Mouse (Mus musculus) myocyte (in vitro differentiated cells): ENCODE measurements at regions not wholly inside any gene's neighbourhood (a gene's known extent, or its start where the extent isn't known, plus 50 kb on each side); places are given as distances from the start of the nearest gene placed in this dataset.

Experiments
- H3K27me3 ChIP-seq: one replicate; pipeline ENCODE4 v1.6.1; 2011; ENCODE audit not compliant: control insufficient read depth, insufficient read depth, insufficient read length
- H3K36me3 ChIP-seq: one replicate; pipeline ENCODE4 v1.6.1; 2011; ENCODE audit not compliant: control insufficient read depth, insufficient read depth
- H3K4me2 ChIP-seq: one replicate; pipeline ENCODE4 v1.6.1; 2011; ENCODE audit warnings: low read depth, control low read depth
- H3K4me3 ChIP-seq: one replicate; pipeline ENCODE4 v1.5.1; 2011; ENCODE audit warnings: mild to moderate bottlenecking, control low read depth, moderate library complexity
- H3K79me2 ChIP-seq: one replicate; pipeline ENCODE4 v1.6.1; 2011; ENCODE audit not compliant: control insufficient read depth, insufficient read depth
- H3ac ChIP-seq: one replicate; pipeline ENCODE4 v1.6.1; 2011; ENCODE audit not compliant: control insufficient read depth, insufficient read length
- CEBPB ChIP-seq: IDR thresholded peaks from 2 replicates; pipeline ENCODE4 v1.6.1; 2011; ENCODE audit warnings: mild to moderate bottlenecking, moderate library complexity; ENCODE audit not compliant: poor library complexity, insufficient read depth, severe bottlenecking
- E2F4 ChIP-seq: IDR thresholded peaks from one replicate; pipeline ENCODE4 v1.6.1; 2011; ENCODE audit warnings: mild to moderate bottlenecking, control low read depth, moderate library complexity; ENCODE audit not compliant: insufficient read depth
- MAX ChIP-seq: IDR thresholded peaks from one replicate; pipeline ENCODE4 v1.6.1; 2011; ENCODE audit warnings: low read depth, mild to moderate bottlenecking, control low read depth
- MYOD1 ChIP-seq, 3 experiments: IDR thresholded peaks; one replicate each; pipeline ENCODE4 v1.6.1; 2011; ENCODE audit warnings: control low read depth in 2 of 3, low read depth in 2 of 3, mild to moderate bottlenecking in 2 of 3, moderate library complexity in 1 of 3; ENCODE audit not compliant: insufficient read length in 2 of 3, control insufficient read depth in 1 of 3
- MYOG ChIP-seq, 3 experiments: IDR thresholded peaks; one replicate each; pipeline ENCODE4 v1.6.1; 2011; ENCODE audit warnings: control low read depth in 2 of 3, low read depth in 2 of 3, mild to moderate bottlenecking in 2 of 3; ENCODE audit not compliant: insufficient read length in 2 of 3, control insufficient read depth in 1 of 3, insufficient read depth in 1 of 3
- POLR2A ChIP-seq: IDR thresholded peaks from one replicate; pipeline ENCODE4 v1.6.1; 2011; ENCODE audit warnings: low read depth, mild to moderate bottlenecking, control low read depth, moderate library complexity; ENCODE audit not compliant: insufficient read length
- POLR2AphosphoS2 ChIP-seq: IDR thresholded peaks from one replicate; pipeline ENCODE4 v1.6.1; 2011; ENCODE audit warnings: low read depth, control low read depth; ENCODE audit not compliant: insufficient read length
- REST ChIP-seq: IDR thresholded peaks from one replicate; pipeline ENCODE4 v1.6.1; 2011; ENCODE audit warnings: mild to moderate bottlenecking, control low read depth, moderate library complexity; ENCODE audit not compliant: insufficient read depth, insufficient read length
- SRF ChIP-seq: IDR thresholded peaks from one replicate; pipeline ENCODE4 v1.6.1; 2011; ENCODE audit warnings: low read depth; ENCODE audit not compliant: control insufficient read depth, insufficient read length
- TCF12 ChIP-seq: IDR thresholded peaks from one replicate; pipeline ENCODE4 v1.6.1; 2011; ENCODE audit warnings: mild to moderate bottlenecking, control low read depth; ENCODE audit not compliant: poor library complexity, insufficient read depth, severe bottlenecking
- TCF3 ChIP-seq: IDR thresholded peaks from one replicate; pipeline ENCODE4 v1.6.1; 2011; ENCODE audit warnings: low read depth, control low read depth; ENCODE audit not compliant: insufficient read length
- USF1 ChIP-seq: IDR thresholded peaks from one replicate; pipeline ENCODE4 v1.6.1; 2011; ENCODE audit warnings: low read depth, mild to moderate bottlenecking, control low read depth, moderate library complexity

DNA sequence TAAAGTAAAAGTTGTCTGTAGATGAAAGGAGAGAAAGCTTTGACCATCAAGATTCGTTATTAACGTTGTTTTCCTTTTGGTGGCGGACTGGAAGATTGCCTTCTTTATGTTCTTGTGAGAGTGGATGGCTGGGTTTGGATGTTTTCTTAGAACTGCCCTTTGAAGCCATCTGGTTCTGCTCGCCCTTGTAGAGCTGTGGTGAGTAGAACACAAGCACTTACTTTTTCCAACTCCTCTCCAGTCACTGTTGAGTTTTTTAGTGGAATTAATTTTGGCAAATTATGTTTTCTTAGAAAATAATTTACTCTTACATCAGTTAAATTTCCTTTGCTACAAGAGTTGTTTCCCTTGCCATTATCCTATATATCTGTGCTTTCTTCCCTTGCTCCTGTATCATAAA, 301.2 kb downstream of the Nuf2 start:
- Histone ChIP-seq H3K79me2 (no peaks in the 10 kb centered on the region), H3K27me3 (no peaks in the 10 kb centered on the region), H3K36me3 (no peaks in the 10 kb centered on the region), H3K4me3 (no peak overlapping the region), H3ac (no peak overlapping the region), H3K4me2 (no peak overlapping the region)
- TF ChIP-seq E2F4 (no peak), TCF12 (no peak)

DNA sequence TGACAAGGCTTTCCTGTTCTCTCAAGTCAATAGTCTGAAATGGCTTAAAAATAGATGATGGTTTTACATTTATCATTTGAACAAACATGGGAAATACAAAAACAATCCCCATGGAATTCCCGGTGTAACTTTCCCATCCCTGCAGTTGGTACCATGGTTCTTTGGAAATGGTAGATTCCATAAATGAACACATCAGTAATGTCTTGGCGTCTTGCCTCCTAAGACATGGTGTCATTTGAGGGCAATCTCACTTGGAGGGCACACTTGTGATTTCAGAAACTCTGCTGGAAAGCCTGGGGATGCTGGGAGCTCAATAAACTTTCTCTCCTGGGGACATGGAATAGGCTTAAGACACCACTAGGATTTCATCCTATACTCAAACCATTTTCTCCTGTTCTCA, 306.8 kb downstream of the Nuf2 start:
- Histone ChIP-seq H3K27me3 (no peaks in the 10 kb centered on the region), H3K79me2 (no peaks in the 10 kb centered on the region), H3K36me3 (no peaks in the 10 kb centered on the region), H3K4me3 (no peak overlapping the region), H3ac (no peak overlapping the region), H3K4me2 (no peak overlapping the region)
- TF ChIP-seq POLR2AphosphoS2, result no peak
- no peak for TF ChIP-seq POLR2A
- TF ChIP-seq SRF, result no peak
- no peak for TF ChIP-seq TCF3
- TF ChIP-seq E2F4, result no peak
- no peak for TF ChIP-seq MYOG (IDR thresholded peaks at IDR 0.05; ENCODE audit: control insufficient read depth in 1 of 3, insufficient read depth in 1 of 3, insufficient read length in 2 of 3, low read depth in 2 of 3)
- no peak for TF ChIP-seq MAX
- no peak for TF ChIP-seq CEBPB
- no peak for TF ChIP-seq MYOD1 (IDR thresholded peaks at IDR 0.05; ENCODE audit: control insufficient read depth in 1 of 3, insufficient read length in 2 of 3, low read depth in 2 of 3)
- TF ChIP-seq REST, result no peak
- TF ChIP-seq TCF12, result no peak
- no peak for TF ChIP-seq USF1

DNA sequence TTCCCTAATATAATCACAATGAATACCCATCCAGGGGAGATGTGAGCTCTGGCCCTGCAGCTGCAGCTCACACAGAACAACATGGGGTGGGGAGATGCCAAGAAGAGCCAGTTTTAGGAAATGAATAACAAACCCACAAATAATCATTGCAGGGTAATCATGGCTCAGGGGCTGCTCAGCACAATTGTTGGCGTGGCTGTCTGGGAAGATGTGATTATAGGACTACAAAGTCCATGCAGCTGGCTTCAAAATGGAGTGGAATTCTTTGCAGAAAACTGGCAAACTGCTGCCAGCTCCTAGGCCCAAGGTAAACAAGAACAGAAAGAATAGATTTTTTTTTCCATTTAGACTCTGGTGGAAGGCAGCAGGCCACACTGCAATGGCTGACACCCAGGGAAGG, 343.6 kb downstream of the Nuf2 start:
- H3ac ChIP-seq, result no peak overlapping the region
- no peaks in the 10 kb centered on the region for H3K36me3 ChIP-seq
- H3K27me3 ChIP-seq, result no peaks in the 10 kb centered on the region
- H3K4me2 ChIP-seq, result no peak overlapping the region
- TF ChIP-seq MAX (no peak), TCF12 (no peak), CEBPB (no peak), MYOD1 (IDR thresholded peaks at IDR 0.05; ENCODE audit: control insufficient read depth in 1 of 3, insufficient read length in 2 of 3, low read depth in 2 of 3) (no peak), POLR2AphosphoS2 (no peak), USF1 (no peak), MYOG (IDR thresholded peaks at IDR 0.05; ENCODE audit: control insufficient read depth in 1 of 3, insufficient read depth in 1 of 3, insufficient read length in 2 of 3, low read depth in 2 of 3) (no peak), REST (no peak), POLR2A (no peak), SRF (no peak), E2F4 (no peak), TCF3 (no peak)
- H3K79me2 ChIP-seq, result no peaks in the 10 kb centered on the region
- no peak overlapping the region for H3K4me3 ChIP-seq

DNA sequence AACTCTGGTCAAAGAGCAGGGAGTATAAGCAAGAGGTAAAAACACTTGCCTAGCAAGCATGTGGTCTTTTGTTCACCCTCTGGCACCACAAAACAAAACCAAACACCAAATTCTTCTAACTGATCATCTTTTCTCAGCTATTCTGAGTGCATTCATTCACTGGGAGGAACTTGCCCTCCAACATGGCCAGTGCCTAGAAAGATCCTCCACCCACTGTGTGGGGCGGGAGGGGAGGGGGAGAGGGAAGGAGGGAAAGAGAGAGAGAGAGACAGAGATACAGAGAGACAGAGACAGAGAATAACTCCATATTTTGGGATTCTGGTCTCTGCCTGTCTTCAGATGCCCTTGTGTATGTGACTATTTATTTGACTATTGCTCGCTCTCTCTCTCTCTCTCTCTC, 360.9 kb downstream of the Nuf2 start:
- H3K79me2 ChIP-seq, result no peaks in the 10 kb centered on the region

DNA sequence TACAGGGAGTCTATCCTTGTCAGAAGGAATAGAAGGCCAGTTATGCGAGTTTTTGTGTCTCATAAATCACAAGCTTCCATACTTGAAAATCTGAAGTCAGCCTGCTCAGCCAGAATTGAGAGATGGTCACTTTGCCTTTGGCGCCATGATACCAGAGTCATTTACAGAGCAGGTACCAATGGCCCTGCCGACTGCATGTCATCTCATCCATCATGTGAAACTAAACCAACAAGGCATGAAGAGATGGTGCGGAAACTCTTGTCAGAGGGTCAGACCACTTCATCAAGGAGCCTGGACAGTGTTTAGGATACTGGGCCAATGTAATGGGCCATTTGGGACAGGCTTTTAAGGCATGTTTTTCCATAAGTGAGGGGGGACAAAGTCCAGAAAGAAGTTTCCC, 363.2 kb downstream of the Nuf2 start:
- Histone ChIP-seq H3K4me2 (no peak overlapping the region), H3K4me3 (no peak overlapping the region), H3K27me3 (no peaks in the 10 kb centered on the region), H3K79me2 (no peaks in the 10 kb centered on the region), H3ac (no peak overlapping the region), H3K36me3 (no peaks in the 10 kb centered on the region)
- no peak for TF ChIP-seq POLR2AphosphoS2
- TF ChIP-seq CEBPB, result no peak
- TF ChIP-seq TCF3, result no peak
- no peak for TF ChIP-seq MYOG (IDR thresholded peaks at IDR 0.05; ENCODE audit: control insufficient read depth in 1 of 3, insufficient read depth in 1 of 3, insufficient read length in 2 of 3, low read depth in 2 of 3)
- no peak for TF ChIP-seq MAX
- no peak for TF ChIP-seq SRF
- TF ChIP-seq USF1, result no peak
- no peak for TF ChIP-seq MYOD1 (IDR thresholded peaks at IDR 0.05; ENCODE audit: control insufficient read depth in 1 of 3, insufficient read length in 2 of 3, low read depth in 2 of 3)
- TF ChIP-seq TCF12, result no peak
- no peak for TF ChIP-seq POLR2A
- no peak for TF ChIP-seq REST
- no peak for TF ChIP-seq E2F4

More for the DNA sequence above, 360.9 kb downstream of the Nuf2 start:
- H3K4me2 ChIP-seq, result no peak overlapping the region
- TF ChIP-seq MYOD1 (IDR thresholded peaks at IDR 0.05; ENCODE audit: control insufficient read depth in 1 of 3, insufficient read length in 2 of 3, low read depth in 2 of 3), result no peak
- TF ChIP-seq REST, result no peak
- no peak for TF ChIP-seq E2F4
- no peak for TF ChIP-seq CEBPB
- no peak for TF ChIP-seq POLR2AphosphoS2
- no peak for TF ChIP-seq USF1
- no peak for TF ChIP-seq POLR2A
- TF ChIP-seq TCF3, result no peak
- no peak for TF ChIP-seq MAX
- no peak for TF ChIP-seq MYOG (IDR thresholded peaks at IDR 0.05; ENCODE audit: control insufficient read depth in 1 of 3, insufficient read depth in 1 of 3, insufficient read length in 2 of 3, low read depth in 2 of 3)
- no peak for TF ChIP-seq SRF
- no peak for TF ChIP-seq TCF12
- H3K36me3 ChIP-seq, result no peaks in the 10 kb centered on the region
- no peak overlapping the region for H3ac ChIP-seq
- no peaks in the 10 kb centered on the region for H3K27me3 ChIP-seq
- no peak overlapping the region for H3K4me3 ChIP-seq
